Mouse (Mus musculus): ENCODE results near the gene AC109138.7. TPM values are rescaled to one million over a fixed set of nuclear protein-coding genes. Genes with fewer than 3 reads are reported as not detected.

AC109138.7 gene
- total and polyA plus RNA-seq, 3 experiments = not detected

GRCm38 (mm10) chr19:4257897-4258252, 43.7 kb downstream of the AC109138.7 start:
- H3K4me2 ChIP-seq (ENCODE audit: insufficient read depth, low read depth, poor library complexity, severe bottlenecking) = peak overlapping the region; percentile 83
- TF ChIP-seq NRF1 (IDR thresholded peaks at IDR 0.05; ENCODE audit: low read depth, low read length) = no peak
- TF ChIP-seq MAX (IDR thresholded peaks at IDR 0.05; ENCODE audit: low read length) = no peak
- no peak for TF ChIP-seq MAFK (IDR thresholded peaks at IDR 0.05; ENCODE audit: insufficient replicate concordance, low read length)
- no peak for TF ChIP-seq RAD21 (IDR thresholded peaks at IDR 0.05; ENCODE audit: low read depth, low read length)
- no peak for TF ChIP-seq NELFE (IDR thresholded peaks at IDR 0.05; ENCODE audit: low read depth, low read length)
- no peak for TF ChIP-seq BHLHE40 (IDR thresholded peaks at IDR 0.05; ENCODE audit: low read depth, low read length)
- no peak for TF ChIP-seq MEF2A (IDR thresholded peaks at IDR 0.05; ENCODE audit: borderline replicate concordance, low read depth, low read length)
- no peak for TF ChIP-seq USF2 (conservative IDR thresholded peaks at IDR 0.05; ENCODE audit: low read depth, low read length)
- peaks cover 2% of the 10 kb centered on the region for H3K27me3 ChIP-seq (replicated peaks)
- dilution Hi-C loops (cut with MboI; ENCODE audit: extremely low pct_ligation_motif_present, extremely low pct_unique_long_range_greater_than_20kb, low sequenced_read_pairs) (no loop called here), in situ Hi-C loops (cut with MboI; ENCODE audit: low pct_ligation_motif_present, low pct_unique_long_range_greater_than_20kb, low sequenced_read_pairs) (loop anchor here (5.0 to 10.0 kb wide), 2 partner anchors 49 to 167 kb away; partner anchors contain the start of gene Grk2)
- H3K79me2 ChIP-seq (replicated peaks; ENCODE audit: control insufficient read depth, extremely low read depth, insufficient read depth, poor library complexity, severe bottlenecking) = no peaks in the 10 kb centered on the region
- H3K9ac ChIP-seq (ENCODE audit: insufficient read depth, low read depth) = peak overlapping the region; percentile 39
- H3K36me3 ChIP-seq (replicated peaks in 1 of 2; ENCODE audit: control insufficient read depth in 1 of 2, insufficient read depth in 1 of 2, low read length in 1 of 2) = peaks cover 10 to 12% of the 10 kb centered on the region in 2 experiments
- peaks cover 2% of the 10 kb centered on the region for H3K9me3 ChIP-seq (replicated peaks; ENCODE audit: low read length)
- H3K4me3 ChIP-seq (replicated peaks in 1 of 3; ENCODE audit: low read depth in 2 of 3, low read length in 2 of 3, poor library complexity in 1 of 3) = peak overlapping the region; percentile 50 to 77 (median 53)
- H3K27ac ChIP-seq (ENCODE audit: insufficient read depth, low read depth) = peak overlapping the region; percentile 38; the same call in 1 of the 2 replicates
- no peak for DNase-seq (ENCODE audit: extremely low read depth)
- H3K4me1 ChIP-seq (ENCODE audit: control insufficient read depth in 1 of 2, insufficient read depth in 2 of 2) = peaks cover 13 to 43% of the 10 kb centered on the region in 2 experiments

- Histone ChIP-seq H3K36me3 (replicated peaks in 1 of 2; ENCODE audit: control insufficient read depth in 1 of 2, insufficient read depth in 1 of 2, low read length in 1 of 2) (peaks cover 39 to 45% of the 10 kb centered on the region in 2 experiments), H3K79me2 (replicated peaks; ENCODE audit: control insufficient read depth, extremely low read depth, insufficient read depth, poor library complexity, severe bottlenecking) (no peaks in the 10 kb centered on the region), H3K27ac (ENCODE audit: insufficient read depth, low read depth) (peak overlapping the region; percentile 32; the same call in 1 of the 2 replicates), H3K4me2 (ENCODE audit: insufficient read depth, low read depth, poor library complexity, severe bottlenecking) (0 out of 2 replicates have a peak overlapping the region, but pooled peaks have one; percentile 37), H3K9ac (ENCODE audit: insufficient read depth, low read depth) (no peak overlapping the region), H3K4me3 (replicated peaks in 1 of 3; ENCODE audit: low read depth in 2 of 3, low read length in 2 of 3, poor library complexity in 1 of 3) (no peak overlapping the region), H3K4me1 (ENCODE audit: control insufficient read depth in 1 of 2, insufficient read depth in 2 of 2) (peaks cover 17 to 55% of the 10 kb centered on the region in 2 experiments), H3K27me3 (replicated peaks) (no peaks in the 10 kb centered on the region), H3K9me3 (replicated peaks; ENCODE audit: low read length) (no peaks in the 10 kb centered on the region)
- no peak for TF ChIP-seq TBP (conservative IDR thresholded peaks at IDR 0.05; ENCODE audit: low read depth, low read length)
- TF ChIP-seq E2F4 (IDR thresholded peaks at IDR 0.05; ENCODE audit: insufficient replicate concordance, low read depth, low read length) = no peak
- TF ChIP-seq RCOR1 (conservative IDR thresholded peaks at IDR 0.05; ENCODE audit: low read depth, low read length) = no peak
- TF ChIP-seq JUND (conservative IDR thresholded peaks at IDR 0.05; ENCODE audit: low read depth, low read length) = no peak
- no peak for TF ChIP-seq SIN3A (IDR thresholded peaks at IDR 0.05; ENCODE audit: low read length)
- TF ChIP-seq NELFE (IDR thresholded peaks at IDR 0.05; ENCODE audit: low read depth, low read length) = no peak
- peak; percentile 52 for TF ChIP-seq SMC3 (IDR thresholded peaks at IDR 0.05; ENCODE audit: low read depth, low read length)
- no peak for TF ChIP-seq POLR2AphosphoS2 (IDR thresholded peaks at IDR 0.05; ENCODE audit: low read depth, low read length)
- no peak for TF ChIP-seq JUN (IDR thresholded peaks at IDR 0.05; ENCODE audit: insufficient read depth, low read depth, low read length)
- TF ChIP-seq KAT2A (IDR thresholded peaks at IDR 0.05; ENCODE audit: insufficient replicate concordance, low read length) = no peak
- no peak for TF ChIP-seq GABPA (IDR thresholded peaks at IDR 0.05; ENCODE audit: insufficient replicate concordance, low read depth, low read length)
- TF ChIP-seq MAZ (IDR thresholded peaks at IDR 0.05; ENCODE audit: low read depth, low read length) = no peak
- TF ChIP-seq MAX (IDR thresholded peaks at IDR 0.05; ENCODE audit: low read length) = no peak
- peak; percentile 26 for TF ChIP-seq RAD21 (IDR thresholded peaks at IDR 0.05; ENCODE audit: low read depth, low read length)
- TF ChIP-seq ETS1 (conservative IDR thresholded peaks at IDR 0.05; ENCODE audit: low read depth, low read length) = no peak
- no peak for TF ChIP-seq MYC (IDR thresholded peaks at IDR 0.05; ENCODE audit: low read depth, low read length)
- TF ChIP-seq MXI1 (IDR thresholded peaks at IDR 0.05; ENCODE audit: low read depth, low read length) = no peak
- no peak for TF ChIP-seq USF1 (IDR thresholded peaks at IDR 0.05; ENCODE audit: low read depth, low read length)
- TF ChIP-seq CTCF (conservative IDR thresholded peaks at IDR 0.05 in 1 of 2, IDR thresholded peaks at IDR 0.05 in 1 of 2; ENCODE audit: low read depth in 2 of 2, low read length in 2 of 2) = peak; percentile 10 to 62; a peak in 2 of 4 replicates
- peak; percentile 78 for TF ChIP-seq ZNF384 (IDR thresholded peaks at IDR 0.05; ENCODE audit: low read depth, low read length)
- TF ChIP-seq BHLHE40 (IDR thresholded peaks at IDR 0.05; ENCODE audit: low read depth, low read length) = no peak
- TF ChIP-seq ZKSCAN1 (IDR thresholded peaks at IDR 0.05; ENCODE audit: borderline replicate concordance, low read depth, low read length) = no peak
- no peak for TF ChIP-seq CHD2 (IDR thresholded peaks at IDR 0.05; ENCODE audit: low read length)
- dilution Hi-C loops (cut with MboI; ENCODE audit: extremely low pct_ligation_motif_present, extremely low pct_unique_long_range_greater_than_20kb, low sequenced_read_pairs) (no loop called here), in situ Hi-C loops (cut with MboI; ENCODE audit: low pct_ligation_motif_present, low pct_unique_long_range_greater_than_20kb, low sequenced_read_pairs) (no loop called here)
- DNase-seq (ENCODE audit: extremely low read depth) = peak; percentile 66
These were observed 47.0 kb downstream of the AC109138.7 start for GRCm38 (mm10) chr19:4261038-4261698.
